Mouse (Mus musculus) adrenal gland, postnatal 36 days (tissue): Measurements from ENCODE around the gene Cyp2s1. TPM values are rescaled to one million over a fixed set of nuclear protein-coding genes. Genes with fewer than 3 reads are reported as not detected.

Experiments used
- DNase-seq, 2 experiments: peaks; one replicate each; pipeline ENCODE4 v3.0.0; 2021; ENCODE audit warnings: mixed read lengths in 1 of 2
- long read RNA-seq, 2 experiments: library from polyadenylated mRNA; stranded (forward); transcript quantifications; one replicate each; pipeline ENCODE4 v2.0.0; 2021; ENCODE audit warnings: borderline sequencing depth in 2 of 2
- total RNA-seq, 2 experiments: library from RNA; stranded (reverse); gene quantifications; 2 replicates each; pipeline ENCODE4 v1.2.3; 2021

The Cyp2s1 gene
- total RNA-seq, result 1 to 10 TPM; 1.9 to 2.5 TPM
- long read RNA-seq, experiment 1, partial matches to known transcripts, result 0 of 2 reads
- long read RNA-seq, experiment 1, other reads (novel, unspliced or antisense), result 1 of 2 reads
- long read RNA-seq, experiment 2, partial matches to known transcripts, result 0 of 1 reads
- long read RNA-seq, experiment 2, other reads (novel, unspliced or antisense), result 1 of 1 reads

GRCm38 (mm10) chr7:25816241-25816919 is at the start of gene Cyp2s1:
Gene Cyp2s1, minus strand, starts transcription at chr7:25816913.
- peak in 1 of 2 experiments; percentile 14 for DNase-seq

GRCm38 (mm10) chr7:25864861-25865260 is 48.1 kb upstream of the Cyp2s1 start:
- DNase-seq, result no peak

GRCm38 (mm10) chr7:25863756-25864155 is 47.0 kb upstream of the Cyp2s1 start:
- peak; percentile 17 to 35 for DNase-seq

- DNase-seq, result no peak
Observed at GRCm38 (mm10) chr7:25862365-25862764, 45.7 kb upstream of the Cyp2s1 start.

GRCm38 (mm10) chr7:25859962-25860870 is 43.5 kb upstream of the Cyp2s1 start:
- peak; percentile 3 to 12 for DNase-seq

GRCm38 (mm10) chr7:25855082-25855481 is 38.4 kb upstream of the Cyp2s1 start:
- DNase-seq, result peak; percentile 74 to 82

GRCm38 (mm10) chr7:25848444-25848812 is 31.7 kb upstream of the Cyp2s1 start:
- DNase-seq, result peak; percentile 12 to 25

- peak; percentile 90 to 91 for DNase-seq
Observed at GRCm38 (mm10) chr7:25847722-25848443, 31.2 kb upstream of the Cyp2s1 start.

GRCm38 (mm10) chr7:25844885-25845284 is 28.2 kb upstream of the Cyp2s1 start:
- no peak for DNase-seq

- DNase-seq, result no peak
Observed at GRCm38 (mm10) chr7:25844423-25844822, 27.7 kb upstream of the Cyp2s1 start.

GRCm38 (mm10) chr7:25843492-25843891 is 26.8 kb upstream of the Cyp2s1 start:
- no peak for DNase-seq

- no peak for DNase-seq
Observed at GRCm38 (mm10) chr7:25840908-25841307, 24.2 kb upstream of the Cyp2s1 start.

- peak in 1 of 2 experiments; percentile 18 for DNase-seq
Observed at GRCm38 (mm10) chr7:25835188-25835891, 18.6 kb upstream of the Cyp2s1 start.

GRCm38 (mm10) chr7:25831557-25832530 is 15.1 kb upstream of the Cyp2s1 start:
- DNase-seq, result no peak

- no peak for DNase-seq
Observed at GRCm38 (mm10) chr7:25830251-25830650, 13.5 kb upstream of the Cyp2s1 start.

GRCm38 (mm10) chr7:25827199-25827598 is 10.5 kb upstream of the Cyp2s1 start:
- DNase-seq, result peak; percentile 46 to 70

GRCm38 (mm10) chr7:25826029-25826428 is 9.3 kb upstream of the Cyp2s1 start:
- DNase-seq, result no peak

- DNase-seq, result no peak
Observed at GRCm38 (mm10) chr7:25825043-25825442, 8.3 kb upstream of the Cyp2s1 start.

GRCm38 (mm10) chr7:25815571-25815970 is 1.1 kb downstream of the Cyp2s1 start:
- no peak for DNase-seq

GRCm38 (mm10) chr7:25814711-25815110 is 2.0 kb downstream of the Cyp2s1 start:
- DNase-seq, result no peak
